Mouse (Mus musculus) stomach, postnatal 0 days (tissue): ENCODE results near the gene AI481877. TPM values are rescaled to one million over a fixed set of nuclear protein-coding genes. Genes with fewer than 3 reads are reported as not detected.

ENCODE experiments used
- ATAC-seq: fragments of 200-750 bp; cut with Nextera tagmentation; 2 replicates; pipeline ENCODE4 v1.8.0; 2017; ENCODE audit not compliant: low FRiP score, low TSS enrichment
- DNase-seq: peaks from one replicate; pipeline ENCODE4 v3.0.0-alpha.2; 2016; ENCODE audit warnings: low spot score
- H3K27ac ChIP-seq: fragments of 300-500 bp; sonication (generic); replicated peaks from 2 replicates; pipeline ENCODE4 v1.5.1; 2014; ENCODE audit warnings: mild to moderate bottlenecking, control low read depth
- H3K27me3 ChIP-seq: fragments of 300-500 bp; sonication (generic); 2 replicates; pipeline ENCODE4 v1.6.1; 2014; ENCODE audit warnings: low read length; ENCODE audit not compliant: control insufficient read depth, insufficient read depth
- H3K36me3 ChIP-seq: fragments of 300-500 bp; sonication (generic); 2 replicates; pipeline ENCODE4 v1.6.1; 2014; ENCODE audit warnings: low read length, mixed read lengths; ENCODE audit not compliant: control insufficient read depth, insufficient read depth
- H3K4me1 ChIP-seq: fragments of 300-500 bp; sonication (generic); replicated peaks from 2 replicates; pipeline ENCODE4 v1.6.1; 2014; ENCODE audit warnings: antibody characterized with exemption; ENCODE audit not compliant: control insufficient read depth, insufficient read depth
- H3K4me2 ChIP-seq: fragments of 300-500 bp; sonication (generic); replicated peaks from 2 replicates; pipeline ENCODE4 v1.6.1; 2014; ENCODE audit warnings: low read depth, mild to moderate bottlenecking, control low read depth, moderate library complexity
- H3K4me3 ChIP-seq: fragments of 300-500 bp; sonication (generic); 2 replicates; pipeline ENCODE4 v1.5.1; 2014; ENCODE audit warnings: low read depth, low read length, control low read depth
- H3K9ac ChIP-seq: fragments of 300-500 bp; sonication (generic); 2 replicates; pipeline ENCODE4 v1.6.1; 2014; ENCODE audit warnings: mild to moderate bottlenecking, low read length, control low read depth, mixed read lengths
- H3K9me3 ChIP-seq: fragments of 300-500 bp; sonication (generic); 2 replicates; pipeline ENCODE4 v1.6.1; 2016; ENCODE audit warnings: low read length; ENCODE audit not compliant: control insufficient read depth
- CTCF ChIP-seq: IDR thresholded peaks from 2 replicates; pipeline ENCODE4 v1.5.1; 2016; ENCODE audit warnings: antibody characterized with exemption, low read depth, mild to moderate bottlenecking, moderate library complexity
- EP300 ChIP-seq: optimal IDR thresholded peaks from 2 replicates; pipeline ENCODE3; 2016; ENCODE audit warnings: antibody characterized with exemption
- WGBS: fragments of 180-500 bp; shearing (Covaris S2); extraction: QIAGEN DNeasy Blood & Tissue Kit; methylation state at CpG from one replicate; pipeline ENCODE4 v1.1.7; 2014; 5-methylcytosine and 5-hydroxymethylcytosine counted together
- polyA plus RNA-seq: library from polyadenylated mRNA; unstranded; fragments of >200 nt; fragmentation: Nextera tagmentation; extraction: Ambion mirVana; gene quantifications from 2 replicates; pipeline ENCODE4 v1.2.1, GENCODE M21; 2015

AI481877 gene
- polyA plus RNA-seq, 1 experiment from 2014 or later, result 1.2 TPM

DNA sequence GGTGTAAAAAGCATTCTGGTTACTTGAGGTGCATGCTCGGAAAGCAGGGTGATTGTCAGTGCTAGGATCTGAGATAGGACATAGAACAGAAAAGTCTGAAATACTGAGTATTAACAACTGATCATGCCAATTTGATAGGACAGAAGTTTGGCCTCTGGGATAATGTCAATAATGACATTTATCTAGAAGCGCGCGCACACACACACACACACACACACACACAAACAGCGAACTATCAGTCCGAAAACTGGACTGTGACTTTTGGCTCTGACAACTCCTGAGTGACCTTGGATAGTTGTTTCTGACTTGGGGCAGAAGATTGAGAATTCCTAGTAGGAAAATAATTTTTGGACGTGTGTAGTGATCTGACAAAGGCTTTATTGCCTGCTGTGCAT, 135.0 kb downstream of the AI481877 start:
- H3K4me3 ChIP-seq, result peak overlapping the region; percentile 97
- no peak for DNase-seq
- peak overlapping the region; percentile 89; the same call in 1 of the 2 replicates for H3K9ac ChIP-seq
- H3K27ac ChIP-seq, result no peak overlapping the region
- no peak for ATAC-seq
- no peaks in the 10 kb centered on the region for H3K9me3 ChIP-seq
- H3K36me3 ChIP-seq, result no peaks in the 10 kb centered on the region
- TF ChIP-seq CTCF (no peak), EP300 (no peak)
- no peaks in the 10 kb centered on the region for H3K27me3 ChIP-seq
- 19% methylated on average over 7 of the region's 7 CpGs for WGBS
- peaks cover 2% of the 10 kb centered on the region; the same call in 1 of the 2 replicates for H3K4me1 ChIP-seq
- peak overlapping the region; percentile 93 for H3K4me2 ChIP-seq

DNA sequence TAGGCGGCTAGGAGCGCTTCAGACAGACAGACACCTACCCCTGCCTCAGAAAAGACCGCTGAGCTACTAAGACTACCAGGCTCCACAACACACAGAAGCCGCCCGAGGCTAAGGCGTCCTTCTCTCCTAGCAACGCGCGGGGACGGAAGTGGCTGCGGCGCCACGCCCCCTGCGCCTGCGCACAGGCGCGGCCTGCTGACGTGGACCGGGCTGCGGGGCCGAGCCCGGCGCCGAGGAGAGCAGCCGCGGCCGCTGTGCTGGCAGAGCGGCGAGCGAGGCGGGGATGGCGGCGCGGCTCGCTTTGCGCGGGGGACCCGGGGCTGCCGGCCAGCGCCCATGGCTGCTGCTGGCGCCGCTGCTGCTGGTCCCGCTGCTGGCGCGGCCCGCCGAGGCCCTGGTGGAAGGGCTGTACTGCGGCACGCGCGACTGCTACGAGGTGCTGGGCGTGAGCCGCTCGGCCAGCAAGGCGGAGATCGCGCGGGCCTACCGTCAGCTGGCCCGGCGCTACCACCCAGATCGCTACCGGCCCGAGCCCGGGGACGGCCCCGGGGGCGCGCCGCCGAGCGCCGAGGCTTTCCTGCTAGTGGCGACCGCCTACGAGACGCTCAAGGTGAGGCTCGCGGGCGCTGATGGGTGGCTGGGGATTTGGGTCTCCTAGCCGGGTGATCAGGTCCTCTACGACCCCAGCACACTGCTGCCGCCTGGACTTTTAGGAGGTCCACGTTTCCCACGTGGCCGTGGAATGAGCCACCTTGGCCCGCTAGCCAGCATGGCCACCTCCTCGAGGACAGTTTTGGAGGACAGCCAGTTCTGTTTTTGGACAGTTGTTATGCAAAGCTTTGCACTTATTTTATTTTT, 135.6 kb downstream of the AI481877 start, which contains the start of gene Gm20503:
Gene Gm20503 (plus strand): TSS at position 263 of the 858 bp plus-strand sequence.
- TF ChIP-seq CTCF (no peak), EP300 (no peak)
- Histone ChIP-seq H3K4me3 (peak within 1 kb of the TSS; percentile 97), H3K4me1 (peaks cover 2% of the 10 kb centered on the region; the same call in 1 of the 2 replicates), H3K4me2 (peak within 1 kb of the TSS; percentile 93), H3K9ac (peak within 1 kb of the TSS; percentile 89), H3K27ac (peak within 1 kb of the TSS; percentile 89), H3K36me3 (no peaks in the 10 kb centered on the region), H3K27me3 (no peaks in the 10 kb centered on the region), H3K9me3 (no peaks in the 10 kb centered on the region)
- peak; percentile 97 for ATAC-seq
- under 1% methylated on average over 83 of the region's 89 CpGs for whole genome bisulfite sequencing
- peak; percentile 93 for DNase-seq

- Histone ChIP-seq H3K36me3 (no peaks in the 10 kb centered on the region), H3K4me3 (no peak overlapping the region), H3K9ac (no peak overlapping the region), H3K27ac (no peak overlapping the region), H3K4me2 (no peak overlapping the region), H3K27me3 (no peaks in the 10 kb centered on the region), H3K9me3 (no peaks in the 10 kb centered on the region), H3K4me1 (peaks cover 2% of the 10 kb centered on the region; the same call in 1 of the 2 replicates)
- DNase-seq (peak; percentile 65), ATAC-seq (no peak)
- WGBS, result 0% methylated on average over 2 of the region's 2 CpGs
- TF ChIP-seq CTCF, result peak; percentile 72
- TF ChIP-seq EP300, result no peak
Observed at GRCm38 (mm10) chr4:59000614-59001013, 138.2 kb downstream of the AI481877 start.

- TF ChIP-seq CTCF (peak; percentile 94), EP300 (no peak)
- no peak overlapping the region for H3K4me3 ChIP-seq
- no peak for ATAC-seq
- H3K36me3 ChIP-seq, result no peaks in the 10 kb centered on the region
- peak; percentile 80 for DNase-seq
- peaks cover 2% of the 10 kb centered on the region; the same call in 1 of the 2 replicates for H3K4me1 ChIP-seq
- H3K4me2 ChIP-seq, result no peak overlapping the region
- H3K27ac ChIP-seq, result no peak overlapping the region
- no peaks in the 10 kb centered on the region for H3K9me3 ChIP-seq
- H3K9ac ChIP-seq, result no peak overlapping the region
- no peaks in the 10 kb centered on the region for H3K27me3 ChIP-seq
- 12% methylated on average over 2 of the region's 2 CpGs for WGBS
Observed at GRCm38 (mm10) chr4:58999686-59000085, 139.1 kb downstream of the AI481877 start.

DNA sequence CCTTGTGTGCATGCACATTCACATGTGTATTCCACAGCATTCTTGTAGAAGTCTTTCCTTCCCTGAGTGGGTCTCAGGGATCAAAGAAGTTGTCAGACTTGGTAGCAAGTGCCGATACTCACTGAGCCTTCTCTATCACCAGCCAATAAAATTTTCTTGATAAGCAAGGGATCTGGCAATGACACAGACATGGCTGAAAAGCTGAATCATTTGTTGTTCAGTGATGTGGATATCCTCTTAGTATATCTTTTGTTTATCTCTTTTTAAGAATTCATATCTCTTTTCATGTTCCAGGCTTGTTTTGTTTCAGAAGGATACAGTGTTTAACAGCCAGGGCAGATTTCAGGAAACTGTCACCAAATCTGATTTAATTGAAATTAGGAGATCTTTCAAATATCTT, 140.1 kb downstream of the AI481877 start:
- Histone ChIP-seq H3K36me3 (no peaks in the 10 kb centered on the region), H3K9me3 (no peaks in the 10 kb centered on the region), H3K4me3 (no peak overlapping the region), H3K4me1 (no peaks in the 10 kb centered on the region), H3K27ac (no peak overlapping the region), H3K9ac (no peak overlapping the region), H3K27me3 (no peaks in the 10 kb centered on the region), H3K4me2 (no peak overlapping the region)
- ATAC-seq (no peak), DNase-seq (no peak)
- WGBS, result 70% methylated on average over 1 of the region's 1 CpGs
- TF ChIP-seq CTCF, result no peak
- TF ChIP-seq EP300, result no peak

DNA sequence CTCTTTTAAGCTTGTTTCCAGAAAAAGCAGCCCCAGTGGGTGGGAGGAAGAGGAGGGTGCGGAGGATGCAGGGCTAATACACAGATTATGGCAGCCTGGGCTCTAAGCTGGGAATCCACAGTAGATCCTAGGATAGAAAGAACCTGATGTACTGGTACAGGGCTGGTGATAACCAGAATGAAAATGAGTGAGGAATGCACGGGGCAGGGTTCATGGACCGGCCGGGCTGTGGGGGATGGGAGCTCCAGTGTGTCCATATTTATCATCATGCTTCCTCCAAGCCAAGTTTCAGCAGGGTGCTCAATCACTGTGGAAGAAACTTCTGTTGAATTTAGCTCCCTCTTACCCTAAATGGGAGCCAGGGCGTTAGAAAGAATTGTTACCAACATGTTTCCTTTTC, 141.7 kb downstream of the AI481877 start:
- H3K4me3 ChIP-seq, result no peak overlapping the region
- peak overlapping the region; percentile 56; the same call in 1 of the 2 replicates for H3K27ac ChIP-seq
- TF ChIP-seq CTCF (no peak), EP300 (no peak)
- H3K27me3 ChIP-seq, result no peaks in the 10 kb centered on the region
- H3K36me3 ChIP-seq, result no peaks in the 10 kb centered on the region
- no peak overlapping the region for H3K9ac ChIP-seq
- H3K4me1 ChIP-seq, result no peaks in the 10 kb centered on the region
- ATAC-seq (peak; percentile 50), DNase-seq (peak; percentile 77)
- H3K9me3 ChIP-seq, result no peaks in the 10 kb centered on the region
- H3K4me2 ChIP-seq, result no peak overlapping the region
- WGBS, result 36% methylated on average over 5 of the region's 5 CpGs
